Mouse (Mus musculus) frontal cortex, postnatal 10 days (tissue): ENCODE measurements at regions not wholly inside any gene's neighbourhood (a gene's known extent, or its start where the extent isn't known, plus 50 kb on each side); places are given as distances from the start of the nearest gene placed in this dataset.
"Not testable (repeated sequence)": the region's sequence is repeated elsewhere in the genome, so short reads cannot be mapped to it uniquely, and the experiment has no call there.

Experiments used
- DNase-seq, 2 experiments: peaks; one replicate each; pipeline ENCODE4 v3.0.0; 2022; ENCODE audit warnings: low spot score in 2 of 2, mixed read lengths in 1 of 2

- DNase-seq, result no peak
Measured at GRCm38 (mm10) chr13:16487292-16487691, 475.6 kb downstream of the Inhba start.

GRCm38 (mm10) chr13:16490680-16491079 lies 479.0 kb downstream of the Inhba start:
- not testable (repeated sequence) for DNase-seq

- no peak for DNase-seq
Measured at GRCm38 (mm10) chr13:16498052-16498451, 486.4 kb downstream of the Inhba start.

GRCm38 (mm10) chr13:16512876-16513275 lies 501.2 kb downstream of the Inhba start:
- DNase-seq, result no peak

- DNase-seq, result no peak
Measured at GRCm38 (mm10) chr13:16515195-16515594, 503.5 kb downstream of the Inhba start.

GRCm38 (mm10) chr13:16529036-16529435 lies 517.4 kb downstream of the Inhba start:
- DNase-seq, result no peak

- DNase-seq, result no peak
Measured at GRCm38 (mm10) chr13:16543771-16544170, 532.1 kb downstream of the Inhba start.

- no peak for DNase-seq
Measured at GRCm38 (mm10) chr13:16550060-16550459, 538.4 kb downstream of the Inhba start.

- DNase-seq, result no peak
Measured at GRCm38 (mm10) chr13:16564988-16565387, 553.3 kb downstream of the Inhba start.

GRCm38 (mm10) chr13:16574069-16574468 lies 562.4 kb downstream of the Inhba start:
- no peak for DNase-seq

GRCm38 (mm10) chr13:16586286-16586685 lies 574.6 kb downstream of the Inhba start:
- DNase-seq, result no peak

GRCm38 (mm10) chr13:16619755-16620154 lies 608.1 kb downstream of the Inhba start:
- no peak for DNase-seq

GRCm38 (mm10) chr13:16626584-16626983 lies 614.9 kb downstream of the Inhba start:
- DNase-seq, result no peak

- no peak for DNase-seq
Measured at GRCm38 (mm10) chr13:16633445-16634092, 621.9 kb downstream of the Inhba start.

- no peak for DNase-seq
Measured at GRCm38 (mm10) chr13:16636251-16636650, 624.6 kb downstream of the Inhba start.

GRCm38 (mm10) chr13:16641611-16642449 lies 630.2 kb downstream of the Inhba start:
- DNase-seq, result no peak

- peak in 1 of 2 experiments; percentile 23 for DNase-seq
Measured at GRCm38 (mm10) chr13:16642450-16642994, 630.9 kb downstream of the Inhba start.

GRCm38 (mm10) chr13:16645311-16645710 lies 633.7 kb downstream of the Inhba start:
- no peak for DNase-seq

GRCm38 (mm10) chr13:16646056-16646455 lies 634.4 kb downstream of the Inhba start:
- DNase-seq, result no peak

GRCm38 (mm10) chr13:16646649-16647048 lies 635.0 kb downstream of the Inhba start:
- DNase-seq, result no peak

- no peak for DNase-seq
Measured at GRCm38 (mm10) chr13:16656110-16656509, 644.5 kb downstream of the Inhba start.

GRCm38 (mm10) chr13:16659894-16660293 lies 648.2 kb downstream of the Inhba start:
- peak in 1 of 2 experiments; percentile 15 for DNase-seq

GRCm38 (mm10) chr13:16668652-16669051 lies 657.0 kb downstream of the Inhba start:
- no peak for DNase-seq
